Mouse (Mus musculus): ENCODE data around the gene Eml6.

DNA sequence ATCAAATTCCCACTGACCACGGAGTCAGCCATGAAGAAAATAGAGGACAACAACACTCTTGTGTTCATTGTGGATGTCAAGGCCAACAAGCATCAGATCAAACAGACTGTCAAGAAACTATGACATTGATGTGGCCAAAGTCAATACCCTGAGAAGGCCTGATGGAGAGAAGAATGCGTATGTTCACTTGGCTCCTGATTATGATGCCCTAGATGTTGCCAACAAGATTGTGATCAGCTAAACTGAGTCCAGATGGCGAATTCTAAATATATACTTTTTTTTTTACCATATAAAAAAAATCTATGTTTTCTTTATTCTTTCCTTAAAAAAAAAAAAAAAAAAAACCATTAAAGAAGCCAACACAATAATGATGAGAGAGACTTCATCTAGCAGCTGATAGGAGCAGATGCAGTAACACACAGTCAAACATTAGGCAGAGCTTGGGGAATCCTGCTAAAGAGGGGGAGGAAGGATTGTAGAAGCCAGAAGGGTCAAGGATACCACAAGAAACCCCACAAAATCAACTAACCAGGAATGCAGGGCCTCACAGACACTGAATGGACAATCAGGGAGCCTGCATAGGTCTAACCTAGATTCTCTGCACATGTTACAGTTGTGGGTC, 185.1 kb downstream of the Eml6 start:
- TF ChIP-seq CTCF (IDR thresholded peaks at IDR 0.05; ENCODE audit: control insufficient read depth, insufficient read depth, low read length) (no peak), POLR2A (IDR thresholded peaks at IDR 0.05; ENCODE audit: borderline replicate concordance, control insufficient read depth, low read depth, low read length) (no peak)

Data from bone marrow, adult 2 months (tissue).